Mouse (Mus musculus) thymus, adult 2 months (tissue): Measurements from ENCODE around the gene Trpc2. TPM values are rescaled to one million over a fixed set of nuclear protein-coding genes. Genes with fewer than 3 reads are reported as not detected.

ENCODE experiments used
- DNase-seq: peaks from one replicate; pipeline ENCODE4 v3.0.0; 2021
- H3K27ac ChIP-seq: fragments of 200-500 bp; 2 replicates; pipeline ENCODE4 v1.5.1; 2012; ENCODE audit warnings: low read length, control low read depth; ENCODE audit not compliant: control insufficient read depth, insufficient read depth
- H3K27me3 ChIP-seq: fragments of 200-500 bp; 2 replicates; pipeline ENCODE4 v1.6.1; 2012; ENCODE audit warnings: mild to moderate bottlenecking, low read length, moderate library complexity, mixed read lengths; ENCODE audit not compliant: control insufficient read depth, insufficient read depth
- H3K36me3 ChIP-seq: fragments of 200-500 bp; 2 replicates; pipeline ENCODE4 v1.6.1; 2012; ENCODE audit warnings: mild to moderate bottlenecking, low read length, moderate library complexity; ENCODE audit not compliant: control insufficient read depth, insufficient read depth
- H3K4me1 ChIP-seq: fragments of 200-500 bp; replicated peaks from 2 replicates; pipeline ENCODE4 v1.6.1; 2012; ENCODE audit warnings: low read length; ENCODE audit not compliant: control insufficient read depth, insufficient read depth
- H3K4me3 ChIP-seq: fragments of 200-500 bp; 2 replicates; pipeline ENCODE4 v1.5.1; 2012; ENCODE audit warnings: mild to moderate bottlenecking, low read length, control low read depth, moderate library complexity; ENCODE audit not compliant: control insufficient read depth, insufficient read depth
- CTCF ChIP-seq: fragments of 200-500 bp; IDR thresholded peaks from 2 replicates; pipeline ENCODE4 v1.5.1; 2012; ENCODE audit warnings: mild to moderate bottlenecking, control low read depth, low read length, moderate library complexity, borderline replicate concordance; ENCODE audit not compliant: control insufficient read depth, poor library complexity, insufficient read depth; ENCODE audit errors: extremely low read depth
- POLR2A ChIP-seq: fragments of 200-500 bp; IDR thresholded peaks from 2 replicates; pipeline ENCODE4 v1.6.1; 2012; ENCODE audit warnings: mild to moderate bottlenecking, low read length, control low read depth, moderate library complexity; ENCODE audit not compliant: control insufficient read depth, poor library complexity, insufficient read depth; ENCODE audit errors: extremely low read depth
- WGBS: fragments of 180-500 bp; shearing (Covaris S2); methylation state at CpG from one replicate; pipeline ENCODE4 v1.1.7; 2018; 5-methylcytosine and 5-hydroxymethylcytosine counted together
- polyA plus RNA-seq: library from polyadenylated mRNA; depleted of rRNA; stranded (reverse); fragments of >200 nt; gene quantifications from 2 replicates; pipeline ENCODE4 v1.2.3, GENCODE M21; 2012

The Trpc2 gene
- polyA plus RNA-seq, 1 experiment, result 0.92 TPM

DNA sequence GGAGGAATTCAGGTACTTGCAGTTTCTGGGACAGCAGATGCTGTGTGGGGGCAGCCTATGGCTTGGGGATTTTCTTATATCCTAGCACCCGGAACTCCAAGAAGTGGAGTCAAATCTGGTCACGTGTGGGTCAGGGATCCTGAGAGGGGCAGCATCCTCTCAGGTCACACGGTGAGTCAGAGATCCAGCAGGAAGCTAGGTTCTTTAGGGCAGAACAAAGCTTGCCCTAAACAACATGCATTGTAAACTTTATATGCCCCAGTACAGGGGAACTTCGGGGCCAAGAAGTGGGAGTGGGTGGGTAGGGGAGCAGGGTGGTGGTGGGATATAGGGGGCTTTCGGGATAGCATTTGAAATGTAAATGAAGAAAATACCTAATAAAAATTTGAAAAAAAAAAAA, 18.0 kb downstream of the Trpc2 start:
- WGBS, result 94% methylated on average over 5 of the region's 5 CpGs
- Histone ChIP-seq H3K27ac (no peak overlapping the region), H3K27me3 (no peaks in the 10 kb centered on the region), H3K4me3 (no peak overlapping the region), H3K36me3 (no peaks in the 10 kb centered on the region), H3K4me1 (peaks cover 16% of the 10 kb centered on the region)
- no peak for DNase-seq
- TF ChIP-seq POLR2A (no peak), CTCF (no peak)

- TF ChIP-seq POLR2A, result no peak
- no peak for TF ChIP-seq CTCF
- 90% methylated on average over 5 of the region's 5 CpGs for WGBS
- Histone ChIP-seq H3K27ac (no peak within 1 kb of the TSS), H3K27me3 (no peaks in the 10 kb centered on the region), H3K4me3 (no peak within 1 kb of the TSS), H3K36me3 (no peaks in the 10 kb centered on the region), H3K4me1 (peaks cover 20% of the 10 kb centered on the region)
- no peak for DNase-seq
These were observed 18.6 kb downstream of the Trpc2 start, which contains the start of gene Art1 for GRCm38 (mm10) chr7:102101487-102101886. Art1 (plus strand) TSS chr7:102101743.

- H3K4me3 ChIP-seq, result no peak overlapping the region
- H3K27ac ChIP-seq, result no peak overlapping the region
- no peak for DNase-seq
- 89% methylated on average over 8 of the region's 8 CpGs for WGBS
- no peaks in the 10 kb centered on the region for H3K36me3 ChIP-seq
- H3K4me1 ChIP-seq, result peaks cover 26% of the 10 kb centered on the region
- no peaks in the 10 kb centered on the region for H3K27me3 ChIP-seq
- no peak for TF ChIP-seq CTCF
- no peak for TF ChIP-seq POLR2A
These were observed 19.3 kb downstream of the Trpc2 start for GRCm38 (mm10) chr7:102102241-102102640.

DNA sequence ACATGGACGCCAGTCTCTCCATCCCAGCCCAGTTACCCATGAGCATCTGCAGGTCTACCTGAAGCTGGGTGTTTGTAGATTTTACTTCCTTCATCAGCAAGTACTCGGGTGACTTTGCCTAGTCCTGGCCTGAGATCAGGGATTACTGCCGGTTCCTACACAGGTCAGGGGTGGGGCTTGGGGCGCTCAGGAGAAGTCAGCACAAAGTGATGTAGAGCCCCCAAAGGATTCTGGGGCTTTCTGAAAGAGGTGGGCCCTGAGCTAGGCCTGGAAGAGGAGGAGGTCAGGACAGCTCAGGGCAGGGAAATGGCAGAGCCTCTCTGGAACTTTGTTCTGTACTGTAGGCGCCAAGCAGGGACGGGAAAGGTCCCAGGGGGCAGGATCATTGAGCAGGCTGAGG, 19.8 kb downstream of the Trpc2 start:
- TF ChIP-seq POLR2A (no peak), CTCF (no peak)

DNA sequence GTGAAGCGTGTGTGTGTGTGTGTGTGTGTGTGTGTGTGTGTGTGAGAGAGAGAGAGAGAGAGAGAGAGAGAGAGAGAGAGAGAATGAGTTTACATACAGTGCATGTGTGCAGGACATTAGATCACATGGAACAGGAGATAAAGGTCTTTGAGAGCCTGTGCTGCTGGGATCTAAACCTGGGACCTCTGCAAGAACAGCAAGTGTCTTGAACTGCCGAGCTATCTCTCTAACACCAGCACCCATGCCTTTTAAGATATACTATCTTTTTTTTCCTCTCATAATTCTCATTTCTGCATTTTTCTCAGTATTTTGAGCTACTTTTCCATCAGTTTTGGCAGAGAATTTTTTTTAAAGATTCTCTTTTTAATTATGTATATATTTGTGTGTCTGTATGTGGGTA, 20.6 kb downstream of the Trpc2 start:
- Histone ChIP-seq H3K36me3 (no peaks in the 10 kb centered on the region), H3K4me3 (no peak overlapping the region)

More for the DNA sequence above, 19.8 kb downstream of the Trpc2 start:
- WGBS, result 84% methylated on average over 6 of the region's 6 CpGs
- Histone ChIP-seq H3K4me1 (peaks cover 29% of the 10 kb centered on the region), H3K4me3 (no peak overlapping the region), H3K27me3 (no peaks in the 10 kb centered on the region), H3K27ac (no peak overlapping the region), H3K36me3 (no peaks in the 10 kb centered on the region)
- DNase-seq, result no peak

DNA sequence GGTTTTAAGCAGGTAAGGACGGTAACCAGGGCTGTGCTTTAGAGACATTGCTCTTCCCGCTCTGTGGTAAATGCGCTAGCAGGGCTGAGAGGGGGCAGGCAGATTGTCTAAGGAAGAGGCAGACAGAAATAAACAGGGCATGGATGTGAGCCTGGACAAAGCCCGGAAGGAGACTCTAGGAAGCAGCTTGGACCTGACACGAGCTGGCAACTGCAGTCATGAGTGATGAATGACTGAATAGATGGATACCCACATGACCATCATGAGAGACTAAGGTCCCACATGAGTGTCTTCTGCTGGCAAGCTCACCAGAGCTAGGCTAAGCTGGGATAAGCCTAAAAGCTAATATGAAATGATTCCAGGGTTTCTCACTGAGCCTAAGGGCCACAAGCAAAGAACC, 21.2 kb downstream of the Trpc2 start:
- Histone ChIP-seq H3K36me3 (no peaks in the 10 kb centered on the region), H3K4me1 (peaks cover 42% of the 10 kb centered on the region), H3K27ac (no peak overlapping the region), H3K27me3 (no peaks in the 10 kb centered on the region), H3K4me3 (no peak overlapping the region)
- no peak for DNase-seq
- no peak for TF ChIP-seq POLR2A
- no peak for TF ChIP-seq CTCF
- 80% methylated on average over 5 of the region's 5 CpGs for WGBS

More for the DNA sequence above, 20.6 kb downstream of the Trpc2 start:
- TF ChIP-seq POLR2A (no peak), CTCF (no peak)
- Histone ChIP-seq H3K4me1 (peaks cover 37% of the 10 kb centered on the region), H3K27ac (no peak overlapping the region), H3K27me3 (no peaks in the 10 kb centered on the region)
- no peak for DNase-seq
- 88% methylated on average over 2 of the region's 2 CpGs for WGBS

DNA sequence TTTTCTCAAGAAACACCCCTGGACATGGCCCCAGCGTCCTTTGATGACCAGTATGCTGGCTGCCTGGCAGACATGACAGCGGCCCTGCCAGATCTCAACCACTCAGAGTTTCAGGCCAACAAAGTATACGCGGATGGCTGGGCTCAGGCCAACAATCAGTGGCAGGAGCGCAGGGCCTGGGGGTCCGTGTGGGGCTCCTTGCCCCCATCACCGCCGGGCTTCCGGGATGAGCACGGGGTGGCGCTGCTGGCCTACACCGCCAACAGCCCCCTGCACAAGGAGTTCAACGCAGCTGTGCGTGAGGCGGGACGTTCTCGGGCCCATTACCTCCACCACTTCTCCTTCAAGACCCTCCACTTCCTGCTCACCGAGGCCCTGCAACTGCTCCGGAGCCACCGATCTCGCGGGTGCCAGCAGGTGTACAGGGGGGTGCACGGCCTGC, 23.8 kb downstream of the Trpc2 start:
- peak overlapping the region; percentile 63; the same call in 1 of the 2 replicates for H3K27ac ChIP-seq
- H3K27me3 ChIP-seq, result no peaks in the 10 kb centered on the region
- 32% methylated on average over 23 of the region's 23 CpGs for WGBS
- TF ChIP-seq POLR2A (peak; percentile 55; the same call in 1 of the 2 replicates), CTCF (peak; percentile 40; the same call in 1 of the 2 replicates)
- peak; percentile 47 for DNase-seq
- H3K36me3 ChIP-seq, result no peaks in the 10 kb centered on the region
- H3K4me3 ChIP-seq, result peak overlapping the region; percentile 51
- H3K4me1 ChIP-seq, result peaks cover 46% of the 10 kb centered on the region
